In genomic region chr7:89730514-89730913, GRCm38 (mm10) we compare ENCODE assay signal across 15 mouse cellular contexts.
"Had no signal": no experiment of that assay in that cellular context is flagged by ENCODE, and none has a peak within 500 bp of the region (broad histone marks: within the 10 kb centered on the region; RNA-seq: fewer than 3 reads in every experiment).

No protein-coding gene starts in this region.

- H3K27me3 ChIP-seq: liver, embryonic 15.5 days; megakaryocyte, embryonic 14.5 days; midbrain, embryonic 15.5 days; neural tube, embryonic 12.5 days had no signal

- H3K27ac ChIP-seq: left cerebral cortex, adult 2 months; limb, embryonic 10.5 days; liver, embryonic 15.5 days; macrophage; midbrain, embryonic 15.5 days; neural tube, embryonic 12.5 days had no signal

- H3K9ac ChIP-seq: liver, embryonic 15.5 days; midbrain, embryonic 15.5 days; neural tube, embryonic 12.5 days had no signal

- H3K4me2 ChIP-seq: liver, embryonic 11.5 days; liver, embryonic 15.5 days; midbrain, embryonic 11.5 days; midbrain, embryonic 15.5 days; neural tube, embryonic 12.5 days had no signal

- H3K9me3 ChIP-seq: limb, embryonic 10.5 days; liver, embryonic 15.5 days; megakaryocyte, embryonic 14.5 days; midbrain, embryonic 15.5 days; neural tube, embryonic 12.5 days had no signal

- H3K4me1 ChIP-seq: limb, embryonic 10.5 days; liver, embryonic 15.5 days; megakaryocyte, embryonic 14.5 days; midbrain, embryonic 15.5 days; neural tube, embryonic 12.5 days had no signal

- ATAC-seq: midbrain, embryonic 15.5 days had no signal

- H3K4me3 ChIP-seq: left cerebral cortex, adult 2 months; limb, embryonic 10.5 days; liver, embryonic 15.5 days; megakaryocyte, embryonic 14.5 days; midbrain, embryonic 15.5 days; neural tube, embryonic 12.5 days had no signal

- DNase-seq: kidney, adult 18-20 months; kidney, postnatal 14 days; retina, postnatal 1 day; right cerebral cortex, postnatal 4 days; thymus, adult 18-20 months; thymus, postnatal 14 days had no signal

- H3K36me3 ChIP-seq: limb, embryonic 10.5 days; liver, embryonic 15.5 days; midbrain, embryonic 15.5 days; neural tube, embryonic 12.5 days had no signal
